7 mouse cellular contexts compared by ENCODE assay signal in genomic region chr10:60081905-60082304, GRCm38 (mm10). TPM values are rescaled to one million over a fixed set of nuclear protein-coding genes. Genes with fewer than 3 reads are reported as not detected.
DNase-seq lines count a peak whose midpoint lies in the region; ATAC-seq lines count a peak whose summit lies in the region.

No protein-coding gene starts in this region.

- WGBS in neural tube, embryonic 13.5 days: 38% methylated on average over 5 of the region's 5 CpGs
- 83% methylated on average over 5 of the region's 5 CpGs for WGBS in limb, embryonic 10.5 days

- H3K27ac ChIP-seq in neural tube, embryonic 13.5 days (replicated peaks): peak overlapping the region; percentile 71; the same call in 1 of the 2 replicates
- 0 out of 2 replicates have a peak overlapping the region, but pooled peaks have one; percentile 23 for H3K27ac ChIP-seq in brown adipose tissue, adult 24 weeks (replicated peaks; ENCODE audit: low read depth, low read length)
- peak overlapping the region; percentile 79 for H3K27ac ChIP-seq in limb, embryonic 10.5 days

- no peak overlapping the region for H3K4me2 ChIP-seq in neural tube, embryonic 13.5 days

- intact Hi-C loops in heart, postnatal 14 days (cut with DNase I): no loop called here

- peaks cover 36% of the 10 kb centered on the region for H3K4me1 ChIP-seq in neural tube, embryonic 13.5 days (replicated peaks)
- H3K4me1 ChIP-seq in brown adipose tissue, adult 24 weeks (ENCODE audit: control insufficient read depth, insufficient read depth, insufficient read length, low read length): peaks cover 19% of the 10 kb centered on the region
- H3K4me1 ChIP-seq in limb, embryonic 10.5 days: peaks cover 29% of the 10 kb centered on the region

- H3K4me3 ChIP-seq in neural tube, embryonic 13.5 days: no peak overlapping the region
- H3K4me3 ChIP-seq in brown adipose tissue, adult 24 weeks (ENCODE audit: insufficient read depth, low read depth, low read length): no peak overlapping the region
- H3K4me3 ChIP-seq in limb, embryonic 10.5 days: no peak overlapping the region

- no peak for DNase-seq in neural tube, embryonic 10.5 days (ENCODE audit: extremely low spot score, low spot score)
- peak; percentile 76 to 81 for DNase-seq in heart, postnatal 14 days
- no peak for DNase-seq in limb, embryonic 10.5 days (ENCODE audit: low spot score)
- DNase-seq in skeletal muscle tissue, adult 2 months (ENCODE audit: low read depth, low spot score): peak; percentile 92

- no peak for ATAC-seq in neural tube, embryonic 13.5 days (ENCODE audit: low read depth)
- ATAC-seq in megakaryocyte progenitor cell, adult 5-6 weeks (replicated peaks; ENCODE audit: poor library complexity): no peak

- H3K9ac ChIP-seq in neural tube, embryonic 13.5 days: no peak overlapping the region

- H3K9me3 ChIP-seq in neural tube, embryonic 13.5 days: no peaks in the 10 kb centered on the region
- no peaks in the 10 kb centered on the region for H3K9me3 ChIP-seq in limb, embryonic 10.5 days (replicated peaks)

- H3K36me3 ChIP-seq in neural tube, embryonic 13.5 days: no peaks in the 10 kb centered on the region
- no peaks in the 10 kb centered on the region for H3K36me3 ChIP-seq in limb, embryonic 10.5 days

- no peaks in the 10 kb centered on the region for H3K27me3 ChIP-seq in neural tube, embryonic 13.5 days
- no peaks in the 10 kb centered on the region for H3K27me3 ChIP-seq in limb, embryonic 10.5 days (ENCODE audit: low read depth, poor library complexity, severe bottlenecking)

RNA-seq across cellular contexts. Expression of gene Spock2, which starts 24.1 kb away (rescaled TPM):
- polyA plus RNA-seq in neural tube, embryonic 13.5 days (2015; fragmentation: Nextera tagmentation; extraction: Ambion mirVana): 99.9 and 103 TPM in 2 replicates
- 1.7 and 2.2 TPM in 2 replicates for polyA plus RNA-seq in brown adipose tissue, adult 24 weeks (2012; ENCODE audit: insufficient read depth, insufficient read length, missing spikeins)
- 10 to 100 TPM; 11.5 to 18.0 TPM for total RNA-seq in heart, postnatal 14 days (2021)
- 1.1 and 2.0 TPM in 2 replicates for polyA plus RNA-seq in limb, embryonic 10.5 days (2016; fragmentation: Nextera tagmentation; extraction: Ambion mirVana)
- 0.02 TPM in 1 of 2 replicates, not detected in the other for total RNA-seq in megakaryocyte progenitor cell, adult 5-6 weeks (2015)
- total RNA-seq in megakaryocyte progenitor cell, adult 5-6 weeks (2017): not detected in 2 replicates

Comparison
In these comparisons a context has a peak if more than half of its experiments do, and no peak if none do; other contexts are left out.
1. H3K27ac ChIP-seq: peak in every context shown above with its lines; median percentile 79 in limb, embryonic 10.5 days; 71 in neural tube, embryonic 13.5 days; 23 in brown adipose tissue, adult 24 weeks.
2. DNase-seq: peak in heart, postnatal 14 days (2 of 2) and skeletal muscle tissue, adult 2 months (single experiment); none in neural tube, embryonic 10.5 days (single experiment) and limb, embryonic 10.5 days (single experiment).
3. RNA of gene Spock2, which starts 24.1 kb away (polyA plus RNA-seq): 99.9 to 103 TPM in neural tube, embryonic 13.5 days; 1.1 to 2.0 TPM in limb, embryonic 10.5 days and 1.7 to 2.2 TPM in brown adipose tissue, adult 24 weeks; every median in the first group is over 10 times any median in the second.